Mouse (Mus musculus) frontal cortex, adult 2 months (tissue): ENCODE measurements around the gene Aplp2. TPM values are rescaled to one million over a fixed set of nuclear protein-coding genes. Genes with fewer than 3 reads are reported as not detected.
A peak's percentile ranks its signal among the peaks of the same experiment; 100 is the strongest.

ENCODE experiments used
- DNase-seq, 2 experiments: peaks; one replicate each; pipeline ENCODE4 v3.0.0; 2022; ENCODE audit warnings: low spot score in 1 of 2; ENCODE audit errors: extremely low spot score in 1 of 2
- polyA plus RNA-seq: library from polyadenylated mRNA; depleted of rRNA; stranded (reverse); fragments of >200 nt; gene quantifications from 2 replicates; pipeline ENCODE4 v1.2.3, GENCODE M21; 2012; rRNA removed

Gene Aplp2
- 788 and 803 TPM in 2 replicates for polyA plus RNA-seq

GRCm38 (mm10) chr9:31211690-31212499 is at the start of gene Aplp2:
Gene Aplp2, minus strand, starts transcription at chr9:31211815.
- peak; percentile 97 to 99 for DNase-seq

DNA sequence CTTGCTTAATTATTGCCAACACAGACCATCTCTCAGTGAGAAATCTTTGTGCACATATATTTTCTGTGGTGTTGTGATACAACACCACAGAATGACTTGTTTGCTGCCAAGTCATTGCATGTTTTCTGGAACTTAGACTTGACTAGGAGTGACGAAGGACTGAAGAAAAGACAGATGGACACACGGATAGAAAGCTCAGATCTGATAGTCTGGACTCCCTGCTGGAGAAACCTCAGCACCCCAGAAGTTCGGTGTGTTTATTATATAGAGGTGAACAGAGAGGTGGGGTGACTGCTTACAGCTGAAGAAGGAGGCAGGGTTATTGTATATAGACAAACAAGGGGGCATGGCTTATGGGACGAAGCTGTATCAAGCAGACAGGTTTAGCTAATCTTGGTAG is 48.6 kb upstream of the Aplp2 start:
- DNase-seq = no peak

DNA sequence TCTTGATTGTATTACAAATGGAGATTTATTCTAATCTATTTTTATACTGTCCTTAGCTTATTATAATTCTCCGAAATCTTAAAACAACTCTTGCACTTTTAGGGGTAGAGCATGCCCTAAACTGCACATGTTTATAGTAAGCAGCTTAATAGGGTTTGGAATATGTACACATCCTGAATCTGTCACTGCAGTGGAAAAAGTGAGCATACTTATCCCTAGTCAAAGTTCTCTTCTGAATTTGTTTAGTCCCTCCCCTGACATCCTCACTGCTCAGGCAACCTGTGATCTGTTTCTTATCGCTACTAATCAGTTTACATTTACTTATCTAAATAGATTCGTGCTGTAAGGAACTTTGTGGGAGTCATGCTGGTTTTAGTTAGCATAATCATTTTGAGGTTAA is 46.6 kb upstream of the Aplp2 start:
- DNase-seq = no peak

GRCm38 (mm10) chr9:31255953-31256352 is 44.3 kb upstream of the Aplp2 start:
- DNase-seq = no peak

- DNase-seq = no peak
These were observed 43.0 kb upstream of the Aplp2 start for GRCm38 (mm10) chr9:31254697-31255004.

DNA sequence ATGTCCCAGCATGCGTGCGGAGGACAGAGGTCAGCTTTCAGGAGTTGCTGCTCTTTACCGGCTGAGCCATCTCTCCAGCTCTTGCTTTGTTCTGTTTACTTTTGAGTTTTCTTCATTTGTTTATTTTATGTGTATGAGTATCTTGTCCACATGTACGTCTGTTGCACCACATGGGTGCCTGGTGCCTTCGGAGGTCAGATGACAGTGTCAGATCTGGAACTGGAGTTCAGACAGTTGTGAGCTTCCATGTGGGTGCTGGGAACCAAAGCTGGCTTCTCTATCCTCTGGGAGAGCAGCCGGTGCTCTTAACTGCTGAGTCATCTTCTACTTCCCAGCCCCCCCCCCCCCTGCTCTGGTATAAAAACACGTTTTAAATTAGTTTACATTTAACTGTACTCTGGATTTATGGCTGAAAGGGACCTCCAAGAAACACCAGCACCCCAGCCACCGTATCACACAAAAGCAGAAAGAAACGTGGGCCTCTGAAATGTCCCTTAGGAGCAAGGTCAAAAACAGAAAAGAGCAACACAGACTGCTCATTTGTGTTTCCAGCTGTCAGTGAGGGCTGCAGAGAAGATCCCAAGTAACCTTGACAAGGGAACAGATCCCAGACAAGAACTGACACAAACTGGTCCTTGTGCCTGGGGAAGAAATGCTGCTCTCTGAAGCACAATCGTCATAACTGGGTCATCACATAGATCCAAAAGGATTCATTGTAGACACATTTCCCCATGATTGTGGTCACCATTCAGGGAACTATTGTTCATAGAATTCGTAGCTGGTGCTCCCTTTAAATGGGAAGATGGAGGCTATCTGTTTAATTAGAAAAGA is 42.5 kb upstream of the Aplp2 start:
- no peak for DNase-seq

GRCm38 (mm10) chr9:31253311-31253734 is 41.7 kb upstream of the Aplp2 start:
- no peak for DNase-seq

- no peak for DNase-seq
These were observed 40.7 kb upstream of the Aplp2 start for GRCm38 (mm10) chr9:31252182-31252799.

DNA sequence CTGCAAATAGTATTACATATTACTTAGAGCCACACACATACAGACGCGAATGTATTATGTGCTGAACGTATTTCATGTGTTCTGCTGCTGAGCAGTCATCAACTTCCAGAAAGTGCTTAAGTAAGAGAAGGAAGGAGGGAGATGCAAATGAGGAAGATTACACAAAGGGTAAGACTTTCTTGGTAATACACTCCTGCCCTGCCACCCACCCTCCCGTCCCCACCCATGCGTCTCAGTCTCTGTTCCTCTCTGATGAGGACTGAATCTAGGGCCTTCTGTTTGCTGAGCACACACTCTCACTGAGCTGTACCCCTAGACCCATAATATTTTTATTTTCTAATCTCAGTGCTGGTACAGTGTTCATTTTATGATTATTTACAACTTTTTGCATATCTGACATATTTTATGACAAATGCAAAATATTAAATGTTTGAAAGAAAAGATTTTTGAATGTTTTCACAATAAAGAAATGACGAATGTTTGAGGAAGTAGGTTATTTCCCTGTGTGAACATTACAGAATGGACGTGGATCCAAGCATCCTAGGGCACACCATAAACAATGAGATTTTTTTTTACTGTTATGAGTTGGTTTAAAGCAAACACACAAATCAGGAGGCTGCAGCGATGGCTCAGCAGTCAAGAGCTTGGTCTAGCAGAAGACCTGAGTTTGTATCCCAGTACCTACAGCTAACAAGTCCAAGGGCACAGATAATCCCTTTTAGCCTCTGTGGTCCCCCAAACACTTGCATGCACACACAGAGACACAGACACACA is 36.0 kb upstream of the Aplp2 start:
- no peak for DNase-seq

DNA sequence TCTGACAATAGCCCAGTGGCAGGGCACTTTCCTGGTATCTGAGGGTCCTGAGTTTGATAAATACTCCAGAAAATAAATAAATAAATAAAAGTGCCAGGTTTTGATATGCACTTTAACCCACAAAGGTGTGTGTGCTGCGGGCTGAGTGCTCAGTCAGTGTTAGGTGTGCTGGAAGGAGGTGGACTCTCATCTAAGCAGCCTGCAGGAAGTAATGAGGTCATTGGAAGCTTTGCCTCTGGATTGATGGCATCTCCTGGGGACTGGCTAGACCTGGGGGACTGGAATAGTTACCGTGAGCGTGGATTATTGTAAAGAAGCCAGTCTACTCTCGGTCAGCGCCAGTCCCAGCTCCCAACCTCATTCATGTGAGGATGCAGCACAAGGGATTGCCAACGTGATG is 34.8 kb upstream of the Aplp2 start:
- no peak for DNase-seq

- peak in 1 of 2 experiments; percentile 9 for DNase-seq
These were observed 33.4 kb upstream of the Aplp2 start for GRCm38 (mm10) chr9:31245006-31245405.

DNA sequence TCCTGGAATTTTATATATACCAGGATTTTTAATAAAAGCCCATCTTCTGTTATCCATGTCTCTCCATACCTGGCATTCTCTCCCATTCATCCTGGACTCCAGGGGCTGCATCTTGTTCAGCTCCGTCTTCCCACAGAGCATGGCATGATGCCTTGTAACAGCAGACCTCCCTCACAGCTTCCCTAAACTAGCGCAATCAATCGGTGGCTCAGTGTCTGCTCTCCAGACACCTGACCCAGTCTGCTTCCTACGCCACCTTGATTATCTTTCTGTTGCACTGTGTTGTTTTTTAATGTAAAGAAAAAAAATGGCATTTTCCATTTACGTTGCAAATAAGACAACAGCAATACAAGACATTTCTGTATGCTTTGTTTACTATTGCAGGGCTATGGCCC is 32.3 kb upstream of the Aplp2 start:
- no peak for DNase-seq

DNA sequence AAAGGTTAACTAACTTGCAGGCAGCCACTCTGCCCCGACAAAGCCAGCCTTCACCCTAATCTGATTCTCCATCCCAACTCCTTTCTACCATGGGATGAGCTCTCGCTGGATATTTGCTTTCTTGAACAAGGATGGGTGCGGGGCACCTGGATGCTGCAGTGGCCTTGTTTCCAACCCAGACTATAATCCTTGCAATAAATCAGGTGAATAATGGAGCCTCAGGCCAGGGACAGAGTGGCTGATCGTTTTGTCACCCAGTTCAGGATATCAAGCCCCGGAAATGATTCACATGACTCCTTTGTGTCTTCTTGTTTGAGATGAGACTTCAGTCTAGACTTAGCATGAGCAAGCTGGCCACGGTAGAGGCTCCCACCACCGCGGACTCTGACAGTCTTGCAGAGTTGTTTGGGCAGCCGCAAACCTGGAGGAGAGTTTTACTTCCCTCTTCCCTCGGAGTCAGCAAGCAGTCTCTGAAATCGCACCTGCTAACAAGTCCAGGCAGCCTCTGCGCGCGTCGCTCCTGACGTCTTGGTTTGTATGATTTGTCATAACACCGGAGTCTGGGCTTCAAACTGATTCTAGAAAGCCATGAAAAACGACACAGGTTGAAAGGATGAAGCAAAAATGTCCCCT is 31.8 kb upstream of the Aplp2 start:
- no peak for DNase-seq

- DNase-seq = no peak
These were observed 29.6 kb upstream of the Aplp2 start for GRCm38 (mm10) chr9:31241208-31241699.

DNA sequence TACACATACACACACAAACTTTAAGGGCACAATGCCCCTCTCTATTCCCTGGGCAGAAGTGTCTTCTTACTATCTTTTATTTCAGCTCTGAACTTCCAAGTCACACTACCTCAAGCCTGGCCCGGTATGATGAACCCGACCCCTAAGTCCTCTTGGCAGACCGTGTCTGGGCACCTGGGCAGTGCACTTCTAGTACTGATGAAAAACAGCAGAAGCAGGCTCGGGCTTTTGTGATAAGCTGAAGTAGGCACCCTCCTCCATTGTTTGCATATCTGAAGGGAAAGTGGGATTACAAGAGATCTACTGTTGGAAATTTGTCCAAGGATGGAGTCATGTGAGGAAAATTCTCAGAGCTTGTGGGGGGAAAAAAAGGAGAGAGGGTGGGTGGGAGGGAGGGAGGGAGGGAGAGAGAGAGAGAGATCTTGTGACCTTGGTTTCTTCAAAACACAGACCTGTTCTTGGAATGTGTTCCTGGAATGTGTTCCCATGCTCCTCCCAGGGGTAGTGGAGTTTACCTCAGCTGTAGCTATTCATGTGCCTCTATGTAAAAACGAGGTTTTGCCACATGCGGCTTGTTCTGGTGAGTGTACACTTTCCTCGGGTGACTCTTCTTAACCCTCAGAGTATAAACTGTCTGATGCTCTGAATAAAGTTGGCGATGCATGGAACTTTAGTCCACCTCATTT is 29.1 kb upstream of the Aplp2 start:
- no peak for DNase-seq

GRCm38 (mm10) chr9:31239551-31239950 is 27.9 kb upstream of the Aplp2 start:
- no peak for DNase-seq

GRCm38 (mm10) chr9:31238526-31238925 is 26.9 kb upstream of the Aplp2 start:
- no peak for DNase-seq

DNA sequence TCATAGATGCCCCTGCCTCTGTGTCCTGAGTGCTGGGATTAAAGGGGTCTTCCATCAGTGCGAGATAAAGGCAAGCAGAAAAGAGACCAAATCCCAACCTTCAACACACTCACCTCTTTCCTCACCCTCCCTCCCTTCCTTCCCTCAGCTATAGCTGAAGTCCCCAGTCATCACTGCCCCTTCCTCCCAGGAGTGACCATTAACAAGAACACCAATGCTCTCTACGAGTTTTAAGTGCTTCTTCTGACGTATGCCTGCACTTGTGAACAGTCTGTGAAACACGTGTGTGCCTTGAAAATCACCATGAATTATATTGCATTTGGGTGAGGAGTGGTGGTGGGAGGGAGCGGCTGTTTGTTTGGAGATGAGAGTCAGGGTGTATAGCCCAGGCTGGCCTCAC is 24.5 kb upstream of the Aplp2 start:
- no peak for DNase-seq

DNA sequence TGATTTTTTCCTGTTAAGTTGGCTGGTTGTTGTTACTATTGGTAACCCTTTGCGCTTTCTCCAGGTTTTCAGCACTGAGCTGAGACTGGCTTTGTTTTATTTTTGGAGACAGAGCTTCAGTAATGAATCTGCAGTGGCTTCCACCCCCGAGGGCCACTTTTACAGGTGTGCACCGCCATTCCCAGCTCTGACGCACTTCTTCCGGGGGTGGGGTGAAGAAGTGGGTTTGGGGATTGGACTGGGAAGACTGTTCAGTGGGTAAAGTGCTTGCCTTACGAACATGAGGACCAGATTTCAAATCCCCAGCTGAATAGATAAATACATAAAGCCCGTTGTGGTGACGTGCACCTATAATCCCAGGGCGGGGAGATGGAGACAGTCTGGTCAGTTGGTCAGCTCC is 23.9 kb upstream of the Aplp2 start:
- peak in 1 of 2 experiments; percentile 23 for DNase-seq

DNA sequence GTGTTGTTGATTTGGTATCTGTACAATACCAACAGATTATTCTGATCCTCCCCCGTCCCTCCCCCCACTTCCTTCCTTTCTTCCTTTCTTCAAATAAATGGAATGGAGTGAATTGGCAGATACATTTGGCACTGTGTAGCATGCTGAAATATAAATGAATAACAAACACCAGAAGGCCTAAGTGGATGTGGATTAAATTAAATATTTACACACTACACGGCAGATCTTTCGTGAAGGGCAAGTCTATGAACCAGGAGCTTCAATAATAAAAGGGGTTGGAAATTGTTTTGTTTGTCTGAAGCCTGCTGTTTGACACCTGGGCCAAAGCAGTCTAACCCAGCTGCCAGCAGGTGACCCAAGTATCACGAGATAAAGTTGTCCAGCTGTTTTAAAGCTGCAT is 23.4 kb upstream of the Aplp2 start:
- DNase-seq = no peak
